Mouse (Mus musculus) gastrocnemius, postnatal 36 days (tissue): ENCODE data around the gene Mpv17l. TPM values are rescaled to one million over a fixed set of nuclear protein-coding genes. Genes with fewer than 3 reads are reported as not detected.

Experiments used
- DNase-seq, 2 experiments: peaks; one replicate each; pipeline ENCODE4 v3.0.0; 2022
- intact Hi-C: fragments of 180-260 bp; cut with DNase I; formaldehyde crosslinking; loops from one replicate; pipeline ENCODE4 v1.15.1; 2025
- total RNA-seq, 2 experiments: library from RNA; stranded (reverse); gene quantifications; 2 replicates each; pipeline ENCODE4 v1.2.3; 2021

Mpv17l gene
- total RNA-seq, 2 experiments from 2014 or later: 0.49 to 0.69 TPM

- DNase-seq: no peak
- intact Hi-C loops: no loop called here
Measured at GRCm38 (mm10) chr16:13994076-13994475, 91.1 kb downstream of the Mpv17l start.

DNA sequence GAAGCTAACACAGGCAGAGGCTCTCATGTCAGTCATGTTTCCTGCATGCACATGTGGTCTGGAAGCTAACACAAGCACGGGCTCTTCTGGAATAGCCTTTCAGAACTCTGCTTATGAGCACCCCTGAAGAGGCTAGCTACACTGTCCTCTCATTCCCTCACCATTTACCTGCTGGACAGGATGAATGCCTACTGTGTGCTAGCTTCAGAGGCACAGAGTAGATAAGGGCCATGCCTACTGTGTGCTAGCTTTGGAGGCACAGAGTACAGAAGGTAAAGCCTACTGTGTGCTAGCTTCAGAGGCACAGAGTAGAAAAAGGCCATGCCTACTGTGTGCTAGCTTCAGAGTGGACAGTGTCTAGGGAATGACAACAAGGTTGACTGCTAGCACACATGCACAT is 91.5 kb downstream of the Mpv17l start:
- DNase-seq: no peak
- intact Hi-C loops: no loop called here

Other genes starting within 250 kb of the Mpv17l start
- gene Parn, start 235.0 kb upstream of the Mpv17l start, total RNA-seq: 1 to 10 TPM; 5.5 to 7.5 TPM
- gene Bfar, start 231.3 kb upstream of the Mpv17l start, total RNA-seq: 10 to 100 TPM; 29.7 to 35.0 TPM
- gene 3110001I22Rik, start 231.2 kb upstream of the Mpv17l start, total RNA-seq: 1 to 10 TPM; 1.5 to 2.2 TPM
- gene Pla2g10, start 172.2 kb upstream of the Mpv17l start, total RNA-seq: not detected
- gene Rrn3, start 122.5 kb upstream of the Mpv17l start, total RNA-seq: 10 to 100 TPM; 29.9 to 32.7 TPM
- gene Ntan1, start 84.3 kb upstream of the Mpv17l start, total RNA-seq: 10 to 100 TPM; 37.3 to 39.9 TPM
- gene Pdxdc1, start within 50 bp of the Mpv17l start, total RNA-seq: 10 to 100 TPM; 41.9 to 45.6 TPM
- gene 2900011O08Rik, start 83.4 kb downstream of the Mpv17l start, total RNA-seq: not detected
- gene Ifitm7, start 83.7 kb downstream of the Mpv17l start, total RNA-seq: not detected